ENCODE assay signal across 11 mouse cellular contexts in the genomic region with DNA sequence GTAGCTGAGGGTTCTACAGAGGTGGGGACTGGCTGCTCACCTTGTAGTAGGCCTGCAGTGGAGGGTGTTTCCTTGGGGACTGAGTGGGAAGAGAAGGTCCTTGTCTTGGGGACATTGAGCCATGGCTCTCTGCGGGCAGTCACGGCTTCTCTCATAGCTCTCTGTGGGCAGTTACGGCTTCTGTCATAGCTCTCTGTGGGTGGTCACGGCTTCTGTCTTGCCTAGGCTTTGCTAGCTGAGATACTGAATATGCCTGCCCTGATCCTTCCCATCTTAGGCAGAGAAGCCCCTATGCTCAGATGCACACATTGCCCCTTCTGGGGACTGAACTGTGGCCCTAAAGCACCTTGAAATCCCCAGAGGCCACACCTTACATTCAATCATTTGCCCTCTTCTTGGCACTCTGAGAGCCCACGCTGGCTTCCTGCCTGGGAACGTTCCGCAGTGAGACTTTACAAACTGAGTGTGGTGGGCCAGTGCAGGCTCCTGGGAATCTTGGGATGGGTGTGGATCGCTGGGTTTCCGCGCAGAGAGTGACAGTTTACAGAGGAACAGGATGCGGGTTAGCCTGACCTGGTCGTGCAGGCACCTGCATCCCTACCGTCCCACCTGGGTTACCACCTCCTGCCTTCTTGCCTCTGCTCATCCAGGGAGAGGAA.
DNase-seq lines count a peak whose midpoint lies in the region; ATAC-seq lines count a peak whose summit lies in the region.
"Had no signal": no experiment of that assay in that cellular context is flagged by ENCODE, and none has a peak within 500 bp of the region (broad histone marks: within the 10 kb centered on the region; RNA-seq: fewer than 3 reads in every experiment).

No protein-coding gene starts in this region.

- DNase-seq in forebrain, embryonic 10.5 days (ENCODE audit: extremely low spot score, low spot score), result no peak
- DNase-seq in forebrain, embryonic 11.5 days (ENCODE audit: low spot score), result no peak
- no peak for DNase-seq in hindbrain, embryonic 14.5 days (ENCODE audit: low spot score)
- no peak for DNase-seq in midbrain, embryonic 14.5 days
- DNase-seq in spleen, adult 18-20 months, result no peak
- DNase-seq: adrenal gland, adult 2 months had no signal

- H3K9me3 ChIP-seq in forebrain, embryonic 10.5 days, result no peaks in the 10 kb centered on the region
- H3K9me3 ChIP-seq in forebrain, embryonic 11.5 days (ENCODE audit: control insufficient read depth, low read length), result no peaks in the 10 kb centered on the region
- H3K9me3 ChIP-seq in hindbrain, embryonic 12.5 days (replicated peaks), result no peaks in the 10 kb centered on the region
- H3K9me3 ChIP-seq in hindbrain, embryonic 14.5 days (ENCODE audit: control insufficient read depth, low read length), result no peaks in the 10 kb centered on the region
- no peaks in the 10 kb centered on the region for H3K9me3 ChIP-seq in midbrain, embryonic 12.5 days
- H3K9me3 ChIP-seq in midbrain, embryonic 15.5 days, result no peaks in the 10 kb centered on the region
- no peaks in the 10 kb centered on the region for H3K9me3 ChIP-seq in midbrain, embryonic 14.5 days (ENCODE audit: control insufficient read depth, low read length)

- H3K27ac ChIP-seq in forebrain, embryonic 10.5 days, result peak overlapping the region; percentile 25; the same call in 1 of the 2 replicates
- no peak overlapping the region for H3K27ac ChIP-seq in forebrain, embryonic 11.5 days (ENCODE audit: low read depth, low read length)
- H3K27ac ChIP-seq in hindbrain, embryonic 12.5 days, result 0 out of 2 replicates have a peak overlapping the region, but pooled peaks have one; percentile 12
- H3K27ac ChIP-seq in hindbrain, embryonic 14.5 days, result no peak overlapping the region
- 0 out of 2 replicates have a peak overlapping the region, but pooled peaks have one; percentile 30 for H3K27ac ChIP-seq in midbrain, embryonic 12.5 days (replicated peaks)
- H3K27ac ChIP-seq in midbrain, embryonic 15.5 days, result no peak overlapping the region
- H3K27ac ChIP-seq in midbrain, embryonic 14.5 days (replicated peaks; ENCODE audit: low read depth, low read length), result 0 out of 2 replicates have a peak overlapping the region, but pooled peaks have one; percentile 5
- H3K27ac ChIP-seq: macrophage had no signal

- H3K36me3 ChIP-seq in forebrain, embryonic 10.5 days (replicated peaks), result peaks cover 32% of the 10 kb centered on the region
- no peaks in the 10 kb centered on the region; the same call in 1 of the 2 replicates for H3K36me3 ChIP-seq in forebrain, embryonic 11.5 days (ENCODE audit: control insufficient read depth, insufficient read depth, low read length)
- H3K36me3 ChIP-seq in hindbrain, embryonic 12.5 days, result 0 out of 2 replicates have a peak, but pooled peaks cover 9% of the 10 kb centered on the region
- 0 out of 2 replicates have a peak, but pooled peaks cover 4% of the 10 kb centered on the region for H3K36me3 ChIP-seq in hindbrain, embryonic 14.5 days (replicated peaks; ENCODE audit: control insufficient read depth, insufficient read depth)
- H3K36me3 ChIP-seq in midbrain, embryonic 12.5 days, result peaks cover 14% of the 10 kb centered on the region
- H3K36me3 ChIP-seq in midbrain, embryonic 15.5 days (replicated peaks), result no peaks in the 10 kb centered on the region
- no peaks in the 10 kb centered on the region; the same call in 1 of the 2 replicates for H3K36me3 ChIP-seq in midbrain, embryonic 14.5 days (ENCODE audit: control insufficient read depth, insufficient read depth, low read length)

- 83% methylated on average over 13 of the region's 13 CpGs for WGBS in forebrain, embryonic 10.5 days
- WGBS in forebrain, embryonic 11.5 days, result 82% methylated on average over 13 of the region's 13 CpGs
- 67% methylated on average over 13 of the region's 13 CpGs for WGBS in hindbrain, embryonic 12.5 days
- 67% methylated on average over 13 of the region's 13 CpGs for WGBS in hindbrain, embryonic 14.5 days
- WGBS in midbrain, embryonic 12.5 days, result 81% methylated on average over 13 of the region's 13 CpGs
- WGBS in midbrain, embryonic 15.5 days, result 75% methylated on average over 13 of the region's 13 CpGs
- 68% methylated on average over 13 of the region's 13 CpGs for WGBS in midbrain, embryonic 14.5 days

- ATAC-seq in forebrain, embryonic 11.5 days (replicated peaks; ENCODE audit: low FRiP score), result no peak
- ATAC-seq in hindbrain, embryonic 12.5 days (ENCODE audit: low FRiP score), result no peak
- no peak for ATAC-seq in hindbrain, embryonic 14.5 days (ENCODE audit: low FRiP score)
- no peak for ATAC-seq in midbrain, embryonic 12.5 days (ENCODE audit: low FRiP score, low read depth)
- ATAC-seq in midbrain, embryonic 15.5 days (replicated peaks), result no peak
- ATAC-seq in midbrain, embryonic 14.5 days (ENCODE audit: low FRiP score, low TSS enrichment), result no peak
- ATAC-seq: inflammation-experienced regulatory T-cells, adult 6 months had no signal

- H3K27me3 ChIP-seq in forebrain, embryonic 10.5 days (ENCODE audit: poor library complexity, severe bottlenecking), result no peaks in the 10 kb centered on the region
- no peaks in the 10 kb centered on the region for H3K27me3 ChIP-seq in forebrain, embryonic 11.5 days (ENCODE audit: control insufficient read depth, insufficient read depth, low read length)
- H3K27me3 ChIP-seq in hindbrain, embryonic 12.5 days, result no peaks in the 10 kb centered on the region
- no peaks in the 10 kb centered on the region for H3K27me3 ChIP-seq in hindbrain, embryonic 14.5 days (ENCODE audit: control insufficient read depth, insufficient read depth, low read length)
- no peaks in the 10 kb centered on the region for H3K27me3 ChIP-seq in midbrain, embryonic 12.5 days
- no peaks in the 10 kb centered on the region for H3K27me3 ChIP-seq in midbrain, embryonic 15.5 days (replicated peaks)
- no peaks in the 10 kb centered on the region for H3K27me3 ChIP-seq in midbrain, embryonic 14.5 days (ENCODE audit: control insufficient read depth, insufficient read depth, low read length)

- no peak overlapping the region; the same call in 1 of the 2 replicates for H3K9ac ChIP-seq in forebrain, embryonic 11.5 days (ENCODE audit: low read length)
- H3K9ac ChIP-seq in hindbrain, embryonic 12.5 days, result no peak overlapping the region
- H3K9ac ChIP-seq in hindbrain, embryonic 14.5 days, result no peak overlapping the region
- 0 out of 2 replicates have a peak overlapping the region, but pooled peaks have one; percentile 11 for H3K9ac ChIP-seq in midbrain, embryonic 12.5 days (replicated peaks)
- no peak overlapping the region for H3K9ac ChIP-seq in midbrain, embryonic 15.5 days
- 0 out of 2 replicates have a peak overlapping the region, but pooled peaks have one; percentile 23 for H3K9ac ChIP-seq in midbrain, embryonic 14.5 days (replicated peaks; ENCODE audit: low read length)

- H3K4me1 ChIP-seq in forebrain, embryonic 10.5 days, result peaks cover 36% of the 10 kb centered on the region
- H3K4me1 ChIP-seq in forebrain, embryonic 11.5 days (replicated peaks; ENCODE audit: control insufficient read depth, insufficient read depth, low read length), result peaks cover 2% of the 10 kb centered on the region; the same call in 1 of the 2 replicates
- peaks cover 36% of the 10 kb centered on the region for H3K4me1 ChIP-seq in hindbrain, embryonic 12.5 days
- H3K4me1 ChIP-seq in hindbrain, embryonic 14.5 days (replicated peaks; ENCODE audit: control insufficient read depth, insufficient read depth, low read length), result peaks cover 20% of the 10 kb centered on the region; the same call in 1 of the 2 replicates
- H3K4me1 ChIP-seq in midbrain, embryonic 12.5 days, result peaks cover 27% of the 10 kb centered on the region
- peaks cover 25% of the 10 kb centered on the region for H3K4me1 ChIP-seq in midbrain, embryonic 15.5 days
- peaks cover 20% of the 10 kb centered on the region for H3K4me1 ChIP-seq in midbrain, embryonic 14.5 days (ENCODE audit: control insufficient read depth, insufficient read depth, low read length)

- H3K4me2 ChIP-seq in forebrain, embryonic 11.5 days (ENCODE audit: low read depth, low read length, severe bottlenecking), result no peak overlapping the region
- H3K4me2 ChIP-seq in hindbrain, embryonic 12.5 days (replicated peaks), result no peak overlapping the region
- H3K4me2 ChIP-seq in hindbrain, embryonic 14.5 days (replicated peaks), result no peak overlapping the region
- H3K4me2 ChIP-seq in midbrain, embryonic 12.5 days (replicated peaks), result no peak overlapping the region
- no peak overlapping the region for H3K4me2 ChIP-seq in midbrain, embryonic 15.5 days
- H3K4me2 ChIP-seq in midbrain, embryonic 14.5 days (ENCODE audit: low read length), result no peak overlapping the region

- H3K4me3 ChIP-seq in forebrain, embryonic 10.5 days, result no peak overlapping the region
- no peak overlapping the region for H3K4me3 ChIP-seq in forebrain, embryonic 11.5 days (ENCODE audit: low read depth, low read length)
- no peak overlapping the region for H3K4me3 ChIP-seq in hindbrain, embryonic 12.5 days
- H3K4me3 ChIP-seq in hindbrain, embryonic 14.5 days (replicated peaks; ENCODE audit: low read length), result no peak overlapping the region
- no peak overlapping the region for H3K4me3 ChIP-seq in midbrain, embryonic 12.5 days
- H3K4me3 ChIP-seq in midbrain, embryonic 15.5 days, result no peak overlapping the region
- H3K4me3 ChIP-seq in midbrain, embryonic 14.5 days (replicated peaks; ENCODE audit: low read depth, low read length), result no peak overlapping the region

Comparison
In these comparisons a context has a peak if more than half of its experiments do, and no peak if none do; other contexts are left out.
1. H3K27ac ChIP-seq: peak in forebrain, embryonic 10.5 days (single experiment), hindbrain, embryonic 12.5 days (single experiment), midbrain, embryonic 12.5 days (single experiment) and midbrain, embryonic 14.5 days (single experiment); none in forebrain, embryonic 11.5 days (single experiment), hindbrain, embryonic 14.5 days (single experiment) and midbrain, embryonic 15.5 days (single experiment).
2. H3K9ac ChIP-seq: peak in midbrain, embryonic 12.5 days (single experiment) and midbrain, embryonic 14.5 days (single experiment); none in forebrain, embryonic 11.5 days (single experiment), hindbrain, embryonic 12.5 days (single experiment), hindbrain, embryonic 14.5 days (single experiment) and midbrain, embryonic 15.5 days (single experiment).